In the genomic region with DNA sequence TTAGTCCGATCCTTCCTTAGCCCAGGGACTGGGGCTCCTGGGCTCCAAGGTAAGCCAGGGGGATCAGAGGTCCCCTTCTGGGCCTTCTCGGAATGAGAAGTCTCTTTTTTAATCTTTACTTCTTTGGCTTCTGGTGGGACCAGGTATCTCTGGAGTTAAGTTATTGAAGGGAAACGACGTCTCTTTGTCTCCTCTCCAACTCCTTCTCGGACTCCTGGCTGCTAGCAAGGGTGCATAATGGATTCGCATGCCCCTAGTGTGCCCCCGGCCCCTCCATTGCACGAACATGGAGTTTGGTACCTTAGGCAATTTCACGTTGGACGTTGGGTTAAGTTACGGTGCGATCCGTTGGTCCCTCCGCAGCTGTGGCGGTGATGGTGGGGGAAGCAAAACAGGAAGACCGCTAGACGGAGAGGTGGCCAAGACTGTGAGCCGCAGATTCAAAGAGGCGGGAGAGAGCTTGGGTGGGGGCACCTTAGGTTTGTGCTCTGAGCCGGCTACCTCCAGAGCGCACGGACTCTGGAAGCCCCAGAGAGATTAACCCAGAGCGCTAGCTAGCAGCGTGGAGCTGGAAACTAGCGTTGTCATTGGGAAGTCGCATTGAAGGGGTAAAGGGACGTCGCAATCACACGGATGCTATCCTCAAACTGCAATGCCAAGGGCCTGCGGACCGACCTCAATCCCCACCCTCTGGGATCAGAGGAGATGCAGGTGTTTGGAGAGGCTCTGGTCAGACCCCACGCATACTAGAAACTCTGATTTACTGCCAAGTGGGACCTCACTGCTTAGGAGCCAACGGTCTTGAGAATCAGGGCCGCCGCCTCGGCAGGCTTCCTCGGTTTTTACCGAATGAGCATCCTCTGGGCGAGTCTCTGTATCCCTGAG, we compare ENCODE assay signal across 15 mouse cellular contexts. TPM values are rescaled to one million over a fixed set of nuclear protein-coding genes. Genes with fewer than 3 reads are reported as not detected.
DNase-seq lines count a peak whose midpoint lies in the region; ATAC-seq lines count a peak whose summit lies in the region.
"Had no signal": no experiment of that assay in that cellular context is flagged by ENCODE, and none has a peak within 500 bp of the region (broad histone marks: within the 10 kb centered on the region; RNA-seq: fewer than 3 reads in every experiment).

No protein-coding gene starts in this region.

- ATAC-seq in hindbrain, embryonic 11.5 days (ENCODE audit: low FRiP score): no peak
- ATAC-seq in hindbrain, embryonic 16.5 days: no peak
- ATAC-seq in intestine, embryonic 16.5 days: no peak
- no peak for ATAC-seq in neural tube, embryonic 11.5 days (ENCODE audit: insufficient read depth, low FRiP score, low TSS enrichment)
- ATAC-seq: forebrain, embryonic 16.5 days; midbrain, embryonic 13.5 days had no signal

- H3K4me1 ChIP-seq in hindbrain, embryonic 11.5 days (replicated peaks; ENCODE audit: control insufficient read depth, insufficient read depth, low read length): no peaks in the 10 kb centered on the region
- H3K4me1 ChIP-seq in hindbrain, embryonic 16.5 days (ENCODE audit: control insufficient read depth, insufficient read depth, low read depth, low read length): no peaks in the 10 kb centered on the region
- peaks cover 3% of the 10 kb centered on the region for H3K4me1 ChIP-seq in intestine, embryonic 16.5 days (ENCODE audit: control insufficient read depth, insufficient read depth, low read length)
- peaks cover 38% of the 10 kb centered on the region for H3K4me1 ChIP-seq in neural tube, embryonic 11.5 days (ENCODE audit: control insufficient read depth, insufficient read depth, low read length)
- H3K4me1 ChIP-seq in heart, embryonic 10.5 days: peaks cover 19% of the 10 kb centered on the region
- H3K4me1 ChIP-seq: midbrain, embryonic 13.5 days had no signal

- no peak overlapping the region for H3K4me2 ChIP-seq in hindbrain, embryonic 11.5 days (replicated peaks; ENCODE audit: low read depth, low read length)
- H3K4me2 ChIP-seq in hindbrain, embryonic 16.5 days (ENCODE audit: low read length): no peak overlapping the region
- 0 out of 2 replicates have a peak overlapping the region, but pooled peaks have one; percentile 13 for H3K4me2 ChIP-seq in intestine, embryonic 16.5 days (ENCODE audit: low read depth, low read length)
- peak overlapping the region; percentile 41 for H3K4me2 ChIP-seq in neural tube, embryonic 11.5 days (ENCODE audit: low read depth)
- H3K4me2 ChIP-seq: midbrain, embryonic 13.5 days had no signal

- H3K27me3 ChIP-seq in hindbrain, embryonic 11.5 days (ENCODE audit: control insufficient read depth, insufficient read depth, low read length): peaks cover 99% of the 10 kb centered on the region
- H3K27me3 ChIP-seq in hindbrain, embryonic 16.5 days (replicated peaks; ENCODE audit: control insufficient read depth, insufficient read depth, low read length): peaks cover 85% of the 10 kb centered on the region
- peaks cover 86% of the 10 kb centered on the region for H3K27me3 ChIP-seq in intestine, embryonic 16.5 days (replicated peaks; ENCODE audit: control insufficient read depth, insufficient read depth, low read length)
- H3K27me3 ChIP-seq in neural tube, embryonic 11.5 days (ENCODE audit: control insufficient read depth, insufficient read depth, low read length): peaks cover 73% of the 10 kb centered on the region
- peaks cover 100% of the 10 kb centered on the region for H3K27me3 ChIP-seq in heart, embryonic 10.5 days (ENCODE audit: insufficient read depth, poor library complexity, severe bottlenecking)

- H3K27ac ChIP-seq in hindbrain, embryonic 11.5 days (ENCODE audit: low read depth, low read length): no peak overlapping the region
- no peak overlapping the region for H3K27ac ChIP-seq in hindbrain, embryonic 16.5 days (ENCODE audit: low read depth, low read length)
- H3K27ac ChIP-seq in intestine, embryonic 16.5 days (ENCODE audit: low read length): no peak overlapping the region
- H3K27ac ChIP-seq in neural tube, embryonic 11.5 days (ENCODE audit: low read depth, low read length): 0 out of 2 replicates have a peak overlapping the region, but pooled peaks have one; percentile 10
- H3K27ac ChIP-seq in heart, embryonic 10.5 days: no peak overlapping the region
- H3K27ac ChIP-seq: layer of hippocampus, adult 2 months; liver, embryonic 14.5 days; midbrain, embryonic 13.5 days had no signal

- H3K9me3 ChIP-seq in hindbrain, embryonic 11.5 days (ENCODE audit: control insufficient read depth, low read length): no peaks in the 10 kb centered on the region
- no peaks in the 10 kb centered on the region for H3K9me3 ChIP-seq in hindbrain, embryonic 16.5 days (ENCODE audit: control insufficient read depth, low read length)
- H3K9me3 ChIP-seq in intestine, embryonic 16.5 days (ENCODE audit: control insufficient read depth, low read length): no peaks in the 10 kb centered on the region
- no peaks in the 10 kb centered on the region for H3K9me3 ChIP-seq in neural tube, embryonic 11.5 days (ENCODE audit: control insufficient read depth, low read length)
- no peaks in the 10 kb centered on the region for H3K9me3 ChIP-seq in heart, embryonic 10.5 days
- H3K9me3 ChIP-seq: midbrain, embryonic 13.5 days had no signal

- no peaks in the 10 kb centered on the region for H3K36me3 ChIP-seq in hindbrain, embryonic 11.5 days (ENCODE audit: control insufficient read depth, insufficient read depth, low read length)
- no peaks in the 10 kb centered on the region for H3K36me3 ChIP-seq in hindbrain, embryonic 16.5 days (ENCODE audit: control insufficient read depth, insufficient read depth, low read length)
- no peaks in the 10 kb centered on the region for H3K36me3 ChIP-seq in intestine, embryonic 16.5 days (ENCODE audit: control insufficient read depth, insufficient read depth, low read length)
- no peaks in the 10 kb centered on the region for H3K36me3 ChIP-seq in neural tube, embryonic 11.5 days (ENCODE audit: control insufficient read depth, insufficient read depth, low read length)
- H3K36me3 ChIP-seq in heart, embryonic 10.5 days: no peaks in the 10 kb centered on the region
- H3K36me3 ChIP-seq: midbrain, embryonic 13.5 days had no signal

- DNase-seq in hindbrain, embryonic 11.5 days (ENCODE audit: low spot score): peak; percentile 59
- DNase-seq in adrenal gland, postnatal 36 days: peak; percentile 28 to 38
- peak; percentile 48 for DNase-seq in neural tube, embryonic 11.5 days (ENCODE audit: low spot score)
- DNase-seq in layer of hippocampus, adult 11-12 months (ENCODE audit: low spot score): no peak
- DNase-seq in ovary, postnatal 36 days (ENCODE audit: low spot score): no peak
- no peak for DNase-seq in heart, embryonic 10.5 days (ENCODE audit: low spot score)
- DNase-seq: gastrocnemius, postnatal 36 days; heart, postnatal 14 days had no signal

- WGBS in hindbrain, embryonic 11.5 days: under 1% methylated on average over 39 of the region's 39 CpGs
- under 1% methylated on average over 39 of the region's 39 CpGs for WGBS in hindbrain, embryonic 16.5 days
- WGBS in intestine, embryonic 16.5 days: 3% methylated on average over 39 of the region's 39 CpGs
- WGBS in neural tube, embryonic 11.5 days: 2% methylated on average over 39 of the region's 39 CpGs
- WGBS in heart, embryonic 10.5 days: 2% methylated on average over 39 of the region's 39 CpGs

- H3K4me3 ChIP-seq in hindbrain, embryonic 11.5 days (ENCODE audit: low read depth, low read length): no peak overlapping the region
- H3K4me3 ChIP-seq in hindbrain, embryonic 16.5 days (ENCODE audit: low read length): no peak overlapping the region
- H3K4me3 ChIP-seq in intestine, embryonic 16.5 days (ENCODE audit: low read length): peak overlapping the region; percentile 15; the same call in 1 of the 2 replicates
- peak overlapping the region; percentile 57 for H3K4me3 ChIP-seq in neural tube, embryonic 11.5 days (ENCODE audit: low read depth, low read length)
- H3K4me3 ChIP-seq in heart, embryonic 10.5 days: no peak overlapping the region
- H3K4me3 ChIP-seq: layer of hippocampus, adult 2 months; midbrain, embryonic 13.5 days had no signal

- H3K9ac ChIP-seq in hindbrain, embryonic 11.5 days (ENCODE audit: low read depth, low read length): no peak overlapping the region
- H3K9ac ChIP-seq in hindbrain, embryonic 16.5 days (ENCODE audit: low read depth, low read length): no peak overlapping the region
- no peak overlapping the region for H3K9ac ChIP-seq in intestine, embryonic 16.5 days (ENCODE audit: low read depth, low read length)
- peak overlapping the region; percentile 58 for H3K9ac ChIP-seq in neural tube, embryonic 11.5 days (ENCODE audit: low read length)
- H3K9ac ChIP-seq: liver, embryonic 14.5 days; midbrain, embryonic 13.5 days had no signal

RNA-seq across cellular contexts. Expression of gene Hoxb9, which starts 15.9 kb away (rescaled TPM):
- 0.80 and 3.2 TPM in 2 replicates for polyA plus RNA-seq in hindbrain, embryonic 11.5 days (2014; fragmentation: Nextera tagmentation; extraction: Ambion mirVana)
- 1.4 and 5.2 TPM in 2 replicates for polyA plus RNA-seq in hindbrain, embryonic 16.5 days (2015; fragmentation: Nextera tagmentation; extraction: Ambion mirVana)
- 100 to 1,000 TPM; 225 to 357 TPM for total RNA-seq in adrenal gland, postnatal 36 days (2021)
- 0.99 and 1.2 TPM in 2 replicates for polyA plus RNA-seq in intestine, embryonic 16.5 days (2015; fragmentation: Nextera tagmentation; extraction: Ambion mirVana)
- 60.7 and 67.9 TPM in 2 replicates for polyA plus RNA-seq in neural tube, embryonic 11.5 days (2014; fragmentation: Nextera tagmentation; extraction: Ambion mirVana)
- 0.75 TPM in 1 of 2 replicates, not detected in the other for polyA plus RNA-seq in heart, embryonic 10.5 days (2016; fragmentation: Nextera tagmentation; extraction: Ambion mirVana)
- total RNA-seq: heart, postnatal 14 days; layer of hippocampus, adult 2 months had no signal
- polyA plus RNA-seq: cortical plate, adult 2 months; forebrain, embryonic 16.5 days; midbrain, embryonic 13.5 days had no signal

RNA-seq across cellular contexts. Expression of gene Hoxb8, which starts 26.4 kb away (rescaled TPM):
- 3.1 and 7.0 TPM in 2 replicates for polyA plus RNA-seq in hindbrain, embryonic 11.5 days (2014; fragmentation: Nextera tagmentation; extraction: Ambion mirVana)
- polyA plus RNA-seq in hindbrain, embryonic 16.5 days (2015; fragmentation: Nextera tagmentation; extraction: Ambion mirVana): 15.1 and 15.9 TPM in 2 replicates
- 10 to 100 TPM; 59.4 to 80.5 TPM for total RNA-seq in adrenal gland, postnatal 36 days (2021)
- polyA plus RNA-seq in intestine, embryonic 16.5 days (2015; fragmentation: Nextera tagmentation; extraction: Ambion mirVana): 0.71 and 0.97 TPM in 2 replicates
- 27.9 and 28.2 TPM in 2 replicates for polyA plus RNA-seq in neural tube, embryonic 11.5 days (2014; fragmentation: Nextera tagmentation; extraction: Ambion mirVana)
- polyA plus RNA-seq in heart, embryonic 10.5 days (2016; fragmentation: Nextera tagmentation; extraction: Ambion mirVana): 0.30 TPM in 1 of 2 replicates, not detected in the other
- total RNA-seq: heart, postnatal 14 days; layer of hippocampus, adult 2 months had no signal
- polyA plus RNA-seq: cortical plate, adult 2 months; forebrain, embryonic 16.5 days; midbrain, embryonic 13.5 days had no signal

RNA-seq across cellular contexts. Expression of gene Hoxb7, which starts 31.1 kb away (rescaled TPM):
- polyA plus RNA-seq in hindbrain, embryonic 11.5 days (2014; fragmentation: Nextera tagmentation; extraction: Ambion mirVana): 4.0 and 11.2 TPM in 2 replicates
- 29.3 and 33.1 TPM in 2 replicates for polyA plus RNA-seq in hindbrain, embryonic 16.5 days (2015; fragmentation: Nextera tagmentation; extraction: Ambion mirVana)
- total RNA-seq in adrenal gland, postnatal 36 days (2021): 10 to 100 TPM; 35.5 to 49.8 TPM
- 10.0 and 11.3 TPM in 2 replicates for polyA plus RNA-seq in intestine, embryonic 16.5 days (2015; fragmentation: Nextera tagmentation; extraction: Ambion mirVana)
- 65.5 and 65.9 TPM in 2 replicates for polyA plus RNA-seq in neural tube, embryonic 11.5 days (2014; fragmentation: Nextera tagmentation; extraction: Ambion mirVana)
- polyA plus RNA-seq in heart, embryonic 10.5 days (2016; fragmentation: Nextera tagmentation; extraction: Ambion mirVana): 0.11 and 1.3 TPM in 2 replicates
- total RNA-seq: heart, postnatal 14 days; layer of hippocampus, adult 2 months had no signal
- polyA plus RNA-seq: cortical plate, adult 2 months; forebrain, embryonic 16.5 days; midbrain, embryonic 13.5 days had no signal

RNA-seq across cellular contexts. Expression of gene Hoxb6, which starts 36.9 kb away (rescaled TPM):
- 15.9 and 38.5 TPM in 2 replicates for polyA plus RNA-seq in hindbrain, embryonic 11.5 days (2014; fragmentation: Nextera tagmentation; extraction: Ambion mirVana)
- polyA plus RNA-seq in hindbrain, embryonic 16.5 days (2015; fragmentation: Nextera tagmentation; extraction: Ambion mirVana): 49.9 and 53.3 TPM in 2 replicates
- total RNA-seq in adrenal gland, postnatal 36 days (2021): 10 to 100 TPM; 43.9 to 62.2 TPM
- polyA plus RNA-seq in intestine, embryonic 16.5 days (2015; fragmentation: Nextera tagmentation; extraction: Ambion mirVana): 11.1 and 11.3 TPM in 2 replicates
- polyA plus RNA-seq in neural tube, embryonic 11.5 days (2014; fragmentation: Nextera tagmentation; extraction: Ambion mirVana): 81.4 and 87.2 TPM in 2 replicates
- polyA plus RNA-seq in heart, embryonic 10.5 days (2016; fragmentation: Nextera tagmentation; extraction: Ambion mirVana): 0.42 and 2.2 TPM in 2 replicates
- total RNA-seq: heart, postnatal 14 days; layer of hippocampus, adult 2 months had no signal
- polyA plus RNA-seq: cortical plate, adult 2 months; forebrain, embryonic 16.5 days; midbrain, embryonic 13.5 days had no signal

RNA-seq across cellular contexts. Expression of gene Hoxb5, which starts 47.8 kb away (rescaled TPM):
- polyA plus RNA-seq in hindbrain, embryonic 11.5 days (2014; fragmentation: Nextera tagmentation; extraction: Ambion mirVana): 33.1 and 42.5 TPM in 2 replicates
- polyA plus RNA-seq in hindbrain, embryonic 16.5 days (2015; fragmentation: Nextera tagmentation; extraction: Ambion mirVana): 120 and 133 TPM in 2 replicates
- total RNA-seq in adrenal gland, postnatal 36 days (2021): 10 to 100 TPM; 16.1 to 27.0 TPM
- polyA plus RNA-seq in intestine, embryonic 16.5 days (2015; fragmentation: Nextera tagmentation; extraction: Ambion mirVana): 26.4 and 28.7 TPM in 2 replicates
- polyA plus RNA-seq in neural tube, embryonic 11.5 days (2014; fragmentation: Nextera tagmentation; extraction: Ambion mirVana): 49.0 and 49.1 TPM in 2 replicates
- polyA plus RNA-seq in heart, embryonic 10.5 days (2016; fragmentation: Nextera tagmentation; extraction: Ambion mirVana): 1.0 and 5.2 TPM in 2 replicates
- total RNA-seq: layer of hippocampus, adult 2 months had no signal
- polyA plus RNA-seq: cortical plate, adult 2 months; forebrain, embryonic 16.5 days had no signal

Comparison
In these comparisons a context has a peak if more than half of its experiments do, and no peak if none do; other contexts are left out.
1. DNase-seq: peak in hindbrain, embryonic 11.5 days (single experiment), adrenal gland, postnatal 36 days (2 of 2) and neural tube, embryonic 11.5 days (single experiment); none in layer of hippocampus, adult 11-12 months (single experiment), ovary, postnatal 36 days (single experiment) and heart, embryonic 10.5 days (single experiment).
2. H3K4me2 ChIP-seq: peak in intestine, embryonic 16.5 days (single experiment) and neural tube, embryonic 11.5 days (single experiment); none in hindbrain, embryonic 11.5 days (single experiment) and hindbrain, embryonic 16.5 days (single experiment).
3. H3K4me3 ChIP-seq: peak in intestine, embryonic 16.5 days (single experiment) and neural tube, embryonic 11.5 days (single experiment); none in hindbrain, embryonic 11.5 days (single experiment), hindbrain, embryonic 16.5 days (single experiment) and heart, embryonic 10.5 days (single experiment).